Comparison of ENCODE assay signal across 9 mouse cellular contexts in the genomic region with DNA sequence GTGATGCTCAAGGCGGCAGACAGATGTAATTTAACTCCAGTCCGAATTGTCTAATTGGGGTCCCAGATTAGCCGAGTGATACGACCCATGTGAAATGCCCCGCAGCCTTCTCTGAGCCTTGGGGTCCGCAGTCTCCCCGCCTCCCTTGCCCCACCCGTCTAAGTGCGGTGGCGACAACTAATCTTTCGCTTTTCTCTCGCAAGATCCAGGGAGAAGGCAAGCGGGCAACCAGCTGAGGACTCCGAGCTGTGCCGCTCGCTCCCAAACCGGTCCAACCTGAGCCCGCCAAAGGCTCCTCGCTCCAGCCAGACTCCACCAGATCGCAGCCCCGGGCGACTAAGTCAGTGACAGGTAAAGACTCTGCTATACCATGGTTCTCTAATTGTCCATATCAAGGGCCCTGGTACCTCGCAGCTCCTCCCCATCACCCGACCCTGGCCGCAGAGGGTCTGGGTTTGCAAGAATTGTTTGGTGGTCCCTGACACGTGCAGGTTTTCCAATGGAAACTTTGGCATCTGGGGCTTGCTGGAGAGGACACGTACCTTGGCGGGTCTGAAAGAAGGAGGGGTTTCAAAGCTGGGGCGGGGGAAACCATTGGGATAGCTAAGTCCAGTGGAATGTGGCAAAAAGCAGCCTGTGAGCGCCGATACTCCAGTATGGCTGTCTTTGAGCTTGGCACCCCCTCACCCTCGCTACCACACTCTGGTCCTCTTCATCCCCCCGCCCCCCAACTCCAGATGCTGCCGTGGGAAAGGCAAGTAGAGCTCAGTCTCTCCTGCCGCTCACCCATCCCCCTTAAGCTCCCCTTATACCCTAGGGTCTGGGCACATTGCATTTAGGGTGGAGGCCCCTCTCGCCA. TPM values are rescaled to one million over a fixed set of nuclear protein-coding genes. Genes with fewer than 3 reads are reported as not detected.
A peak's percentile ranks its signal among the peaks of the same experiment; 100 is the strongest.
DNase-seq lines count a peak whose midpoint lies in the region; ATAC-seq and TF ChIP-seq lines count a peak whose summit lies in the region.
"Had no signal": no experiment of that assay in that cellular context is flagged by ENCODE, and none has a peak within 500 bp of the region (broad histone marks: within the 10 kb centered on the region; RNA-seq: fewer than 3 reads in every experiment).

No protein-coding gene starts in this region.

- peak; percentile 87 for DNase-seq in heart, adult 11 months
- no peak for DNase-seq in heart, adult 8-10 months (ENCODE audit: low spot score)
- peak; percentile 51 for DNase-seq in embryonic facial prominence, embryonic 11.5 days (ENCODE audit: low spot score)
- DNase-seq in hindbrain, embryonic 10.5 days (ENCODE audit: low spot score), result peak; percentile 48
- DNase-seq in liver, postnatal 0 days, result peak; percentile 14
- peak; percentile 23 for DNase-seq in right cerebral cortex, postnatal 4 days
- DNase-seq in thymus, postnatal 14 days, result no peak

- no peak for TF ChIP-seq POLR2A in ES-Bruce4 (IDR thresholded peaks at IDR 0.05; ENCODE audit: insufficient read depth, low read length)

- no peak for TF ChIP-seq CTCF in ES-Bruce4 (IDR thresholded peaks at IDR 0.05; ENCODE audit: low read depth, low read length)
- no peak for TF ChIP-seq CTCF in liver, postnatal 0 days (IDR thresholded peaks at IDR 0.05; ENCODE audit: low read depth)

- peak overlapping the region; percentile 53 for H3K4me3 ChIP-seq in ES-Bruce4 (ENCODE audit: low read depth, low read length)
- peak overlapping the region; percentile 45 for H3K4me3 ChIP-seq in embryonic facial prominence, embryonic 11.5 days (ENCODE audit: low read depth, low read length)
- peak overlapping the region; percentile 65 for H3K4me3 ChIP-seq in hindbrain, embryonic 10.5 days
- peak overlapping the region; percentile 47 for H3K4me3 ChIP-seq in liver, postnatal 0 days (ENCODE audit: low read depth, low read length)

- H3K27me3 ChIP-seq in ES-Bruce4 (ENCODE audit: control insufficient read depth, insufficient read depth, low read length, poor library complexity, severe bottlenecking), result peaks cover 5% of the 10 kb centered on the region; the same call in 1 of the 2 replicates
- peaks cover 20% of the 10 kb centered on the region for H3K27me3 ChIP-seq in embryonic facial prominence, embryonic 11.5 days (ENCODE audit: control insufficient read depth, insufficient read depth, low read length)
- peaks cover 61% of the 10 kb centered on the region for H3K27me3 ChIP-seq in hindbrain, embryonic 10.5 days (ENCODE audit: insufficient read depth, poor library complexity, severe bottlenecking)
- H3K27me3 ChIP-seq in liver, postnatal 0 days (ENCODE audit: insufficient read depth, low read length), result peaks cover 25% of the 10 kb centered on the region

- no peak for TF ChIP-seq EP300 in ES-Bruce4 (IDR thresholded peaks at IDR 0.05; ENCODE audit: insufficient read depth, low read depth, low read length)
- TF ChIP-seq EP300 in liver, postnatal 0 days (IDR thresholded peaks at IDR 0.05; ENCODE audit: low read depth), result no peak

- no peaks in the 10 kb centered on the region for H3K36me3 ChIP-seq in ES-Bruce4 (ENCODE audit: control insufficient read depth, insufficient read depth, low read length, poor library complexity, severe bottlenecking)
- H3K36me3 ChIP-seq in embryonic facial prominence, embryonic 11.5 days (replicated peaks; ENCODE audit: control insufficient read depth, insufficient read depth, low read depth, low read length), result no peaks in the 10 kb centered on the region
- no peaks in the 10 kb centered on the region for H3K36me3 ChIP-seq in hindbrain, embryonic 10.5 days
- no peaks in the 10 kb centered on the region for H3K36me3 ChIP-seq in liver, postnatal 0 days (replicated peaks; ENCODE audit: insufficient read depth, low read length)

- H3K27ac ChIP-seq in ES-Bruce4 (ENCODE audit: insufficient read depth, low read length), result no peak overlapping the region
- H3K27ac ChIP-seq in embryonic facial prominence, embryonic 11.5 days (replicated peaks; ENCODE audit: low read depth, low read length), result no peak overlapping the region
- peak overlapping the region; percentile 16; the same call in 1 of the 2 replicates for H3K27ac ChIP-seq in hindbrain, embryonic 10.5 days
- no peak overlapping the region for H3K27ac ChIP-seq in liver, postnatal 0 days (ENCODE audit: low read depth)

- under 1% methylated on average over 36 of the region's 36 CpGs for WGBS in embryonic facial prominence, embryonic 11.5 days
- under 1% methylated on average over 36 of the region's 36 CpGs for WGBS in hindbrain, embryonic 10.5 days
- 2% methylated on average over 35 of the region's 36 CpGs for WGBS in liver, postnatal 0 days (ENCODE audit: insufficient replicate concordance)

- no peaks in the 10 kb centered on the region for H3K4me1 ChIP-seq in ES-Bruce4 (ENCODE audit: control insufficient read depth, insufficient read depth, low read length)
- H3K4me1 ChIP-seq in embryonic facial prominence, embryonic 11.5 days (ENCODE audit: control insufficient read depth, insufficient read depth, low read length), result peaks cover 4% of the 10 kb centered on the region; the same call in 1 of the 2 replicates
- peaks cover 30% of the 10 kb centered on the region for H3K4me1 ChIP-seq in hindbrain, embryonic 10.5 days (replicated peaks)
- H3K4me1 ChIP-seq in liver, postnatal 0 days (ENCODE audit: insufficient read depth), result peaks cover 2% of the 10 kb centered on the region; the same call in 1 of the 2 replicates

- H3K9me3 ChIP-seq in ES-Bruce4 (replicated peaks; ENCODE audit: control insufficient read depth, insufficient read depth, low read length, poor library complexity, severe bottlenecking), result no peaks in the 10 kb centered on the region
- H3K9me3 ChIP-seq in embryonic facial prominence, embryonic 11.5 days (replicated peaks; ENCODE audit: control insufficient read depth, low read length), result no peaks in the 10 kb centered on the region
- no peaks in the 10 kb centered on the region for H3K9me3 ChIP-seq in hindbrain, embryonic 10.5 days
- no peaks in the 10 kb centered on the region for H3K9me3 ChIP-seq in liver, postnatal 0 days (ENCODE audit: low read length)

- peak; percentile 76; the same call in 1 of the 2 replicates for ATAC-seq in embryonic facial prominence, embryonic 11.5 days (replicated peaks; ENCODE audit: insufficient number of reproducible peaks, low FRiP score, low TSS enrichment, low read depth)
- ATAC-seq in liver, postnatal 0 days, result no peak
- ATAC-seq: Patski had no signal

- H3K9ac ChIP-seq in ES-Bruce4 (ENCODE audit: low read depth, poor library complexity, severe bottlenecking), result no peak overlapping the region
- H3K9ac ChIP-seq in embryonic facial prominence, embryonic 11.5 days (replicated peaks; ENCODE audit: low read length), result peak overlapping the region; percentile 6; the same call in 1 of the 2 replicates
- peak overlapping the region; percentile 16; the same call in 1 of the 2 replicates for H3K9ac ChIP-seq in liver, postnatal 0 days (replicated peaks)

- peak overlapping the region; percentile 88 for H3K4me2 ChIP-seq in embryonic facial prominence, embryonic 11.5 days (ENCODE audit: low read depth, low read length)
- peak overlapping the region; percentile 72 for H3K4me2 ChIP-seq in liver, postnatal 0 days (ENCODE audit: low read depth, low read length)

RNA-seq across cellular contexts. Expression of a gene that starts 0.7 kb away (rescaled TPM):
- 10 to 100 TPM; 74.3 to 94.1 (median 86.7) TPM for total RNA-seq in heart, adult 8-10 months (2022)
- polyA plus RNA-seq in ES-Bruce4 (2011; ENCODE audit: insufficient read depth, insufficient read length, low read depth, missing spikeins), result not detected in 2 replicates
- polyA plus RNA-seq in embryonic facial prominence, embryonic 11.5 days (2014; fragmentation: Nextera tagmentation; extraction: Ambion mirVana), result 0.17 and 0.35 TPM in 2 replicates
- polyA plus RNA-seq in hindbrain, embryonic 10.5 days (2016; fragmentation: Nextera tagmentation; extraction: Ambion mirVana), result 0.26 and 0.33 TPM in 2 replicates
- 0.21 and 0.22 TPM in 2 replicates for polyA plus RNA-seq in liver, postnatal 0 days (2015; fragmentation: Nextera tagmentation; extraction: Ambion mirVana)
- polyA plus RNA-seq: Patski had no signal

Comparison
In these comparisons a context has a peak if more than half of its experiments do, and no peak if none do; other contexts are left out.
1. DNase-seq: peak in heart, adult 11 months (single experiment), embryonic facial prominence, embryonic 11.5 days (single experiment), hindbrain, embryonic 10.5 days (single experiment), liver, postnatal 0 days (single experiment) and right cerebral cortex, postnatal 4 days (single experiment); none in heart, adult 8-10 months (single experiment) and thymus, postnatal 14 days (single experiment).
2. Peak in every context shown above with its lines, with median percentiles within 50 percentile points of each other: H3K4me3 ChIP-seq.